Mouse (Mus musculus): ENCODE results near the gene Rhbdd1. TPM values are rescaled to one million over a fixed set of nuclear protein-coding genes. Genes with fewer than 3 reads are reported as not detected.

Rhbdd1 gene
- polyA plus RNA-seq, 1 experiment from 2014 or later, result 5.7 TPM

DNA sequence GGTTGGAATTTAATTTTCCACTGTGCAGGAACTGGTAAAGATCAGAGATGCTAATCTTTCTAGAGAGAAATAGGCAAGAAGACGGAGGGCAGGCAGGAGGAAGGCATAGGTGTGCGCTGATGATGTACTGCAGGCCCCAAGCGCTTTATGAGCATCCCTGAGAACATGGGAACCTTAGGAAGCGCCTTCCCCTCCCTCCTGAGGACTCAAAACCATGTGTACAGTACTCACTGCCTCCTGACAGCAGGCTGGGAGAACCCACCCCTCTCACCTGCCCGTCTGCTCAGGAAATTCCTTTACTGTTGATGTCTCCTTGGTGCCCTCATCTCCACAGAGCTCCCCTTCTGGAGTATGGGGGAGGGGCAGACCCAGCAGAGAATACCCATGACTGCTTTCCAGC is 95.3 kb downstream of the Rhbdd1 start:
- Histone ChIP-seq H3K4me1 (peaks cover 27% of the 10 kb centered on the region), H3K27ac (no peak overlapping the region), H3K9me3 (replicated peaks) (no peaks in the 10 kb centered on the region), H3K4me3 (no peak overlapping the region), H3K4me2 (no peak overlapping the region), H3K36me3 (ENCODE audit: poor library complexity, severe bottlenecking) (no peaks in the 10 kb centered on the region), H3K27me3 (no peaks in the 10 kb centered on the region), H3K9ac (no peak overlapping the region)
- no peak for ATAC-seq
- 81% methylated on average over 5 of the region's 5 CpGs for WGBS

DNA sequence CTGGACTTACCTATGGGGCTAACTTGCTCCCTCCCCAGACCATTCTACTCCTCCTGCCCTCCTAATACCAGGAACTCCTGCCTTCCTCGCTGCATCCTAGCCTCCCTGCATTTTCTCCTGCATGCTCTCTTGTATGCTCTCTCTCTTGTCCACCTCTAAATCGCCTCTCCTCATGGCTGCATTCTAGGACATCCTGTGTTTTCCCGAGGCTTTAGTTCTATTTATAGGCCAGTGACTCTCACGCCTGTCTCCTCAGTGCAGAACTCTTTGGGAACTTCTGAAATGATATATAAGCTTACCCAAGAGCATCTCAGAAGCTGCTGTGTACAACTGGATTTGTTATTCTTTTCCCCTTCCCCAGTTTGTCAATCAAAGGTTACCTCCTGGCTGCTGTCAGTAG is 95.8 kb downstream of the Rhbdd1 start:
- no peak for ATAC-seq
- Histone ChIP-seq H3K9me3 (replicated peaks) (no peaks in the 10 kb centered on the region), H3K36me3 (ENCODE audit: poor library complexity, severe bottlenecking) (no peaks in the 10 kb centered on the region), H3K4me1 (peaks cover 32% of the 10 kb centered on the region), H3K4me2 (no peak overlapping the region), H3K9ac (no peak overlapping the region), H3K27ac (no peak overlapping the region), H3K4me3 (no peak overlapping the region), H3K27me3 (no peaks in the 10 kb centered on the region)
- WGBS, result 83% methylated on average over 4 of the region's 4 CpGs

DNA sequence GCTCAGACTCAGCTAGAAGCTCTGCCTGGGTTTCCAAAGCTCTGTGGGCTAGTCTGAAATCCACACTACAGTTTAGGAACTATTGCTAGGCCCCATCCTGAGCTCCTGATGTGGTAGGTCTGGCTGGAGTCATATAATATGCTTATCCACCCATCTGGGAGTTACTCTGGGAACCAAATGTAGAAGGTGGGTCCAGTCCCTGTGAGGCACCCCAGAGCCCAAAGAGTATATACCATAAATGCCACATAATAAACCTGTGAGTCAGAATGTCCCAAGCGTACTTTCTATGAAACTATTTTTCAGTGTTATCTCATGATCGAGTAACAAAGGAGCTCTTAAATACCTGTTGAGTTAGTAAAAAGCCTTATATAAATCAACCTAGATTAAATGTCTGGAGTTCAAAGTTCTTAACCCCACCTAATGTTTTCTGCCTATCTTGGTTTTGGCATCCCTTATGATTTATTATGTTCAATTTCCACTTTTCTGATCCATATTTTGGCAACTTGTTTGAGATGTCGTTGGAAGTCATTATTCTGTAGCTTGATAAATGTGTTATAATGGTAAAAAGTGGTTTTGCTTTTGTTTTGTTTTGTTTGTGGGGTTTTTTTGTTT is 98.3 kb downstream of the Rhbdd1 start:
- Histone ChIP-seq H3K36me3 (ENCODE audit: poor library complexity, severe bottlenecking) (no peaks in the 10 kb centered on the region), H3K9me3 (replicated peaks) (no peaks in the 10 kb centered on the region), H3K4me3 (no peak overlapping the region), H3K4me1 (peaks cover 28% of the 10 kb centered on the region), H3K27me3 (no peaks in the 10 kb centered on the region), H3K27ac (no peak overlapping the region), H3K9ac (no peak overlapping the region), H3K4me2 (no peak overlapping the region)
- ATAC-seq, result no peak
- 94% methylated on average over 3 of the region's 3 CpGs for WGBS

DNA sequence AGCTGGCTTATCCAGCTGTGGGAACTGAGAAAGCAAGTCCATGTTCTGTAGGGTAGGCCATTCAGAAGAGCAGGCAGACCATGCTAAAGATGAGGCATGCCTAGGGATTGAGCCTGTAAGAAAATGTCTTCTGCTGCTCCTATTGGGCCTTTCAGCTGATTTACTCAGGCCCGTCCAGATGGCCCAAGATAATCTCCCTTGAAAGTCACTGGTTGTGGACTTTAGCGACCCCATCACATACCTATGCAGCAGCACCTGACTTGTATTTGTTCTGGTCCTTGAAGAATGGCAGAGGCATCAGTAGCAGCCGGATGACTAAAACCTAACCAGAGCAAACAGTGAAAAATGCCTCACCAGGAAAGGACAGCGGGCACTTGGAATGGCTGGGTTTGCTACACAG is 99.4 kb downstream of the Rhbdd1 start:
- no peak overlapping the region for H3K4me3 ChIP-seq
- no peak for ATAC-seq
- H3K27me3 ChIP-seq, result no peaks in the 10 kb centered on the region
- no peaks in the 10 kb centered on the region for H3K9me3 ChIP-seq (replicated peaks)
- H3K4me1 ChIP-seq, result peaks cover 28% of the 10 kb centered on the region
- no peaks in the 10 kb centered on the region for H3K36me3 ChIP-seq (ENCODE audit: poor library complexity, severe bottlenecking)
- 81% methylated on average over 4 of the region's 4 CpGs for WGBS
- H3K4me2 ChIP-seq, result no peak overlapping the region
- H3K27ac ChIP-seq, result no peak overlapping the region
- no peak overlapping the region for H3K9ac ChIP-seq

DNA sequence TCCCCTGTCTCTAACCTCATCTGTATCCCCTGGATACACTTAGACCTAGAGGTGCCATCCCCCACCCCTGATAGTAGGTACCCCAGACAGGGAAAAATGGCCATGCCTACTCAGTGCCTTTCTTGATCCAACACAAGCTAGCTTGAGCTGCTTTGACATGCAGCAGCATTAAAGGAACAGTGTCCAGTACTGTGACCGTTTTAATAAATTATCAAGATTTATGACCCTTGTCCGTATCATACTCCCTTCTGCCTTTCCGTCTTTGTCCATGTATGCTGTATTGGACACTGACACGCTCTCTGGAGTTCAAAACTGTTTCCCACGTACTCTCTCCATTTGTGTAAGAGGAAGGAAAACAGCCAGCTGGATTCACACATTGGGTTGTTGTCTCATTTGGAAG is 111.5 kb downstream of the Rhbdd1 start:
- Histone ChIP-seq H3K36me3 (ENCODE audit: poor library complexity, severe bottlenecking) (no peaks in the 10 kb centered on the region), H3K4me1 (peaks cover 12% of the 10 kb centered on the region), H3K9me3 (replicated peaks) (no peaks in the 10 kb centered on the region), H3K4me2 (no peak overlapping the region), H3K9ac (no peak overlapping the region), H3K27me3 (no peaks in the 10 kb centered on the region), H3K27ac (no peak overlapping the region), H3K4me3 (no peak overlapping the region)
- no peak for ATAC-seq
- 94% methylated on average over 5 of the region's 5 CpGs for WGBS

DNA sequence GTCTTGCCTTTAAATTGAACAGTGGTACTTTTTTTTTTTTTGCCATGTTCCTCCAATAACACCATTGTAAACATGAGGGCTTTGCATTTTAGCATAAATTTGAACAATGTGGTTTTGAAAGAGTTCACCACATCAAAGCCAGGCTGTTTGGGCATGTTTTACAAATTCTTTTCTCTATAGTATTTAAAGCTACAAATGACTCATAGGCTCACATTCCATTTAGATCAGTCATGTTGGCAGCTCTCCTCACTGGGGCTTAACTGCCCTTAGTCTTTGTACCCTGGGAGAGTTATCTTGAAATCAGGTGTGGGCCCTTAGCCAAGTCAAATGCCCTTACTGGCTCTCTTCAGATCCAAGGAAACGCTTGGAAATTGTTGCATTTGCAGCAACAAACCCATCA is 112.8 kb downstream of the Rhbdd1 start:
- Histone ChIP-seq H3K27me3 (no peaks in the 10 kb centered on the region), H3K4me2 (no peak overlapping the region), H3K9ac (no peak overlapping the region), H3K27ac (no peak overlapping the region), H3K36me3 (ENCODE audit: poor library complexity, severe bottlenecking) (no peaks in the 10 kb centered on the region), H3K4me3 (no peak overlapping the region), H3K4me1 (peaks cover 18% of the 10 kb centered on the region), H3K9me3 (replicated peaks) (no peaks in the 10 kb centered on the region)
- ATAC-seq, result peak; percentile 54
- WGBS, result 52% methylated on average over 1 of the region's 1 CpGs

DNA sequence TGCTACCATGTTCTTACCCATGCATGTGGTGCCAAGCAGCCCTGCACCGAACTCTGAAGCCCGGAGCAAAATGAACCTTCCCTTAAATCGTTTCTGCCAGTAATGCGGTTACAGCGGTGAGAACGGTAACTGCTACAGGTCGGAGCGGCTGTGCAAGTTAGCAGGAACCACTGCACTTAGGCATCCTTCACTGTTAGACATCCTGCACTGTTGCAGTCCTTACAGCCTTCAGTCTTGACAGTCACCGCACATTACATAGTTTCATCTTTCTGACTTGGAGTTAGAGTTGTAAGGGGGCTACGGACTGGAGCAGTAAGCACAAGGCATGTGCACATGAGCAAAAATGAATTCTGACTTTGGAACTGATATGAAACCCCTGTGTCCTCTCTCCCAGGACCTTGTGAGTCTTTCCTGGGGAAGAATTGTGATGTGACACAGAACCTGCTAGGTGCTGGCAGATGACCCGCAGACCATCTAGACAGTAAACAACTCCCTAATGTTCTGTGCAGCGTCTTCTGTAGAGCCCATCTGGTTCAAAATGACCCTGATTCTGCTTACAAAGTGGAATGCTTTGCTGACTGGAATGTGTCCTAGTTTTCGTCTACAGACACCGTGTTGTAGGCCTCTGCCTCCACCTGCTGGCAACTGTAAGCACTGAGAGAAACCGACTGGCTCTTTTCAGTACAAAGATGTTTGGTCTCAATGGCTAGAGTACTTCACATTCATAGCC is 116.8 kb downstream of the Rhbdd1 start:
- no peaks in the 10 kb centered on the region for H3K27me3 ChIP-seq
- no peak overlapping the region for H3K4me2 ChIP-seq
- H3K9me3 ChIP-seq (replicated peaks), result no peaks in the 10 kb centered on the region
- H3K9ac ChIP-seq, result 0 out of 2 replicates have a peak overlapping the region, but pooled peaks have one; percentile 26
- H3K4me1 ChIP-seq, result peaks cover 13% of the 10 kb centered on the region
- H3K4me3 ChIP-seq, result no peak overlapping the region
- H3K36me3 ChIP-seq (ENCODE audit: poor library complexity, severe bottlenecking), result no peaks in the 10 kb centered on the region
- peak; percentile 83 for ATAC-seq
- 64% methylated on average over 15 of the region's 15 CpGs for WGBS
- 0 out of 2 replicates have a peak overlapping the region, but pooled peaks have one; percentile 8 for H3K27ac ChIP-seq

DNA sequence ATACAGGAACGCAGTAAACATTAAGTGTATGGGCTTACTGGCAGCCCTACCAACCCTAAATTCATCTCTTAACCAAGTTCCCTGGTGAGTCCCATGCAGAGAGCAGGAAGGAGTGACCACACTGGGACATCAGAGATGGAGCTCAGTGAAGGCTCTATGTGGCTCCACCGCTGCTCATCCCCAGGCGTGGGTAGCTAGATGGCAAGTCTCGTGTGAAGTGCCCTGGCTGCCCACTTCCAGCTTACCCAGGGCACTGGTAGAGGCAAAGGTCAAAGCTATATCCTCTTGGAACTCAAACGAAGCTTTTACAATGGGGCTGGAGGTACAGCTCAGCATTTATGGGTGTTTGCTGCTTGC is 117.4 kb downstream of the Rhbdd1 start:
- Histone ChIP-seq H3K4me1 (peaks cover 8% of the 10 kb centered on the region), H3K27me3 (no peaks in the 10 kb centered on the region), H3K9ac (no peak overlapping the region), H3K4me3 (no peak overlapping the region), H3K4me2 (no peak overlapping the region), H3K9me3 (replicated peaks) (no peaks in the 10 kb centered on the region), H3K36me3 (ENCODE audit: poor library complexity, severe bottlenecking) (no peaks in the 10 kb centered on the region), H3K27ac (no peak overlapping the region)
- peak; percentile 59 for ATAC-seq
- WGBS, result 75% methylated on average over 5 of the region's 5 CpGs

DNA sequence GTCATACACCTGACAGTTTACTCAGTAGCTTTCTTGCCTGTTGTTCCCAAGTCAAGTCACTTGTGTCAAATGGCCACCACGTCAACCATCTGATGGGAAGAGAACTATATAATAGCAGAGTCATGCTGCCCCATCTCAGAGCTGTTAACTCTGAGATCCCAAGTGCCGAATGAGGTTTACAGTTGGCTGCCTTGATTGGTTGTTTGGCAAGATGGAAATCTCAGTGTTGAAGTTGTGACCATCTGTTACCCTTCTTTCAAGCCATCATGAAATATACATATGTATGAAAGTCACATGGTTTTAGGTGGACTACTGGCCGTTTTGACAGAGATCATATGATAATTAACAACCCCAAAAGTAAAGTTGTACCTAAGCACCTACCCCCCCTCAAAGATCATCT is 121.0 kb downstream of the Rhbdd1 start:
- Histone ChIP-seq H3K9me3 (replicated peaks) (no peaks in the 10 kb centered on the region), H3K27me3 (no peaks in the 10 kb centered on the region), H3K4me2 (no peak overlapping the region), H3K4me1 (peaks cover 5% of the 10 kb centered on the region), H3K27ac (no peak overlapping the region), H3K36me3 (ENCODE audit: poor library complexity, severe bottlenecking) (no peaks in the 10 kb centered on the region), H3K4me3 (no peak overlapping the region), H3K9ac (no peak overlapping the region)
- WGBS, result 67% methylated on average over 3 of the region's 3 CpGs
- no peak for ATAC-seq

DNA sequence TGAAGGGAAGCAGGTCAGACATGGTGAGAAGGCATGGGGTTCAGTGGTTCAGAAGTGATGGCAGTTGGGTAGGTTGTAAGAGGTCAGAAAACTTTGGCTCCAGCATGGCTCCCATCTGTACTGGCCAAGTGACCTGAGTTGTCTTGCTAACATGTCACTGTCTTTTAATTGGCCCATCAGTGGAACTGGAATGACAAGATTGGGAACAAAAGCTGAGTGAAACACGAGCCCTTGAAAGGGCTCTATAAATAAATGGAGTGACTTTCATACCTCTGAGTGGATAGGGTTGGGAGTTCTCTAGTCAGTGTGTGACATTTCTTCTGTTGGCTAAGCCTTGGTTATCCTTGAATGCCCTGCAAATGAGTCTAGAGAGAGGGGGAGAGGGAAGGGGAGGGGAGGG is 123.9 kb downstream of the Rhbdd1 start:
- 61% methylated on average over 1 of the region's 1 CpGs for WGBS
- H3K9me3 ChIP-seq (replicated peaks), result no peaks in the 10 kb centered on the region
- no peaks in the 10 kb centered on the region for H3K4me1 ChIP-seq
- no peak overlapping the region for H3K4me3 ChIP-seq
- no peaks in the 10 kb centered on the region for H3K27me3 ChIP-seq
- no peak overlapping the region for H3K27ac ChIP-seq
- no peak overlapping the region for H3K4me2 ChIP-seq
- H3K9ac ChIP-seq, result no peak overlapping the region
- no peaks in the 10 kb centered on the region for H3K36me3 ChIP-seq (ENCODE audit: poor library complexity, severe bottlenecking)
- no peak for ATAC-seq

DNA sequence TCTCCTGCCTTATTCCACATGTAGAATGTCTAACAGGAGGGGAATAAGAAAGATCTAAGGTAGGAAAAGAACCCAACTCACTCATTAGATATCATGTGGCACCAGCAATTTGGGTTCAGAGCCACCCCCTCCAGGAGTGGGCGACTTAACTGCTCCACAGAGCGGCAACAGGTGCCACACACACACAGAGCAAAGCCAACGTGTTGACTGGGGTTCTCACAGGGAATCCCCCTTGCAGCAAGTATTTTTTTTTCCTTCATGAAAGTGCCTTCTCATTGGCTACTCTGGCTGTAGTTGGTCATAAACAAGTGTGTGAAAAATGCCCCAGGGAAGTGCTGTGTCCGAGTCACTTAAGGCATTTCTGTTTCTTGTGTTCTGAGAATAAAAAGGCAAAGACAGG is 127.3 kb downstream of the Rhbdd1 start:
- Histone ChIP-seq H3K27me3 (no peaks in the 10 kb centered on the region), H3K27ac (no peak overlapping the region), H3K9me3 (replicated peaks) (no peaks in the 10 kb centered on the region), H3K4me3 (no peak overlapping the region), H3K4me2 (no peak overlapping the region), H3K36me3 (ENCODE audit: poor library complexity, severe bottlenecking) (no peaks in the 10 kb centered on the region), H3K4me1 (no peaks in the 10 kb centered on the region), H3K9ac (no peak overlapping the region)
- ATAC-seq, result no peak
- WGBS, result 80% methylated on average over 4 of the region's 4 CpGs

DNA sequence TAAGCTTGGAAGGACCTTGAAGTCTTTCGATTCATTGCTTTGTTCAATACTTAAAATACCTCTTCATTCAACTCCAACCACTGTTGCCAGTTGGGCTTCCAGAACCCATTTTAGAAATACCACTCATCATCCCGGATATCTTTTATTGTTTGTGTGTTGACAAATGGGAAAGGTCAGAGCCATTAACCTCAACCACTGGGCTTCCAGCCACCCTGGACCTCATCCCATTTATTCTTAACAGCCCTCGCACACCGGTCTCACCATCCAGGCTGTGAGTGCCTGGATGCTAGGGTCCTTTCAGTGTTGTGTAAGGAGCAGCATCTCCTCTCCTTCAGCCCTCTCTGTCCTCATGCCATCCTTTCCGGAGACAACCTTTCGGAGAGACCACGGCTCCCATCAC is 129.8 kb downstream of the Rhbdd1 start:
- H3K4me1 ChIP-seq, result no peaks in the 10 kb centered on the region
- no peak overlapping the region for H3K4me3 ChIP-seq
- no peak for ATAC-seq
- no peaks in the 10 kb centered on the region for H3K9me3 ChIP-seq (replicated peaks)
- H3K36me3 ChIP-seq (ENCODE audit: poor library complexity, severe bottlenecking), result no peaks in the 10 kb centered on the region
- 87% methylated on average over 7 of the region's 7 CpGs for WGBS
- H3K9ac ChIP-seq, result no peak overlapping the region
- no peak overlapping the region for H3K4me2 ChIP-seq
- no peak overlapping the region for H3K27ac ChIP-seq
- H3K27me3 ChIP-seq, result no peaks in the 10 kb centered on the region

DNA sequence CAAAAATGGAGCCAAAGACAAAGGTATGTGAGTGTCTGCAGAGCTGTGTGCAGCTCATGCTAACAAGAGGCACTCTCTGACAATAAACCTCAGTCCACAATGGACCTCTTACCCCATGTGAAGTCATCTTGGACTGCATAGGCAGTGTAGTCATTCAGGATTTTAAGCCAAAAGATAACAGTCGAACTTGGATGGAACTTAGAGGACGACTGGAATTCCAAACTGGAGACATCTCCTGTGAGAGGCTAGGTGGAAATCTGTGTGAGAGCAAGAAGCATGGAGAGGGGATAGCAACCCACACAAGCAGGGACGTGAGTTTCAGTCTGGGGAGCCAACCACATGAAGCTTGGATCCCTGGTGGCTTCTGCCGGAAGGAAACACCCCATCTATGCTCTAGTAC is 133.6 kb downstream of the Rhbdd1 start:
- Histone ChIP-seq H3K9me3 (replicated peaks) (no peaks in the 10 kb centered on the region), H3K9ac (no peak overlapping the region), H3K4me2 (no peak overlapping the region), H3K36me3 (ENCODE audit: poor library complexity, severe bottlenecking) (no peaks in the 10 kb centered on the region), H3K27ac (no peak overlapping the region), H3K4me3 (no peak overlapping the region), H3K4me1 (peaks cover 19% of the 10 kb centered on the region), H3K27me3 (no peaks in the 10 kb centered on the region)
- WGBS, result 82% methylated on average over 4 of the region's 4 CpGs
- ATAC-seq, result no peak
